Mouse (Mus musculus): ENCODE measurements around the gene Tsc1.

Gene Tsc1

GRCm38 (mm10) chr2:28737112-28737511 is 96.1 kb downstream of the Tsc1 start:
- no peak for DNase-seq (ENCODE audit: low spot score)

GRCm38 (mm10) chr2:28740159-28740558 is 99.1 kb downstream of the Tsc1 start:
- no peak for DNase-seq (ENCODE audit: low spot score)
